Mouse (Mus musculus) heart, embryonic 15.5 days (tissue): ENCODE measurements at regions not wholly inside any gene's neighbourhood (a gene's known extent, or its start where the extent isn't known, plus 50 kb on each side); places are given as distances from the start of the nearest gene placed in this dataset.

Experiments used
- ATAC-seq: fragments of 200-750 bp; cut with Nextera tagmentation; replicated peaks from 2 replicates; pipeline ENCODE4 v1.8.0; 2017; ENCODE audit warnings: low read depth, moderate TSS enrichment; ENCODE audit not compliant: insufficient number of reproducible peaks, insufficient read depth, low FRiP score
- H3K27ac ChIP-seq: fragments of 300-500 bp; sonication (generic); 2 replicates; pipeline ENCODE4 v1.5.1; 2015; ENCODE audit warnings: mild to moderate bottlenecking, inconsistent platforms
- H3K27me3 ChIP-seq: fragments of 300-500 bp; sonication (generic); 2 replicates; pipeline ENCODE4 v1.6.1; 2015; ENCODE audit warnings: inconsistent platforms
- H3K36me3 ChIP-seq: fragments of 300-500 bp; sonication (generic); 2 replicates; pipeline ENCODE4 v1.6.1; 2015; ENCODE audit warnings: mild to moderate bottlenecking, inconsistent platforms
- H3K4me1 ChIP-seq: fragments of 300-500 bp; sonication (generic); replicated peaks from 2 replicates; pipeline ENCODE4 v1.6.1; 2015; ENCODE audit warnings: inconsistent platforms
- H3K4me2 ChIP-seq: fragments of 300-500 bp; sonication (generic); 2 replicates; pipeline ENCODE4 v1.6.1; 2015; ENCODE audit warnings: inconsistent platforms, mild to moderate bottlenecking, moderate library complexity
- H3K4me3 ChIP-seq: fragments of 300-500 bp; sonication (generic); 2 replicates; pipeline ENCODE4 v1.5.1; 2015; ENCODE audit warnings: mild to moderate bottlenecking, inconsistent platforms
- H3K9ac ChIP-seq: fragments of 300-500 bp; sonication (generic); 2 replicates; pipeline ENCODE4 v1.6.1; 2015; ENCODE audit warnings: mild to moderate bottlenecking, inconsistent platforms
- H3K9me3 ChIP-seq: fragments of 300-500 bp; sonication (generic); replicated peaks from 2 replicates; pipeline ENCODE4 v1.6.1; 2016; ENCODE audit warnings: inconsistent platforms
- WGBS: fragments of 180-500 bp; shearing (Covaris S2); methylation state at CpG from one replicate; pipeline ENCODE4 v1.1.7; 2015; ENCODE audit warnings: mixed read lengths; 5-methylcytosine and 5-hydroxymethylcytosine counted together

- Histone ChIP-seq H3K27ac (no peak overlapping the region), H3K9me3 (no peaks in the 10 kb centered on the region), H3K4me1 (no peaks in the 10 kb centered on the region), H3K4me3 (no peak overlapping the region), H3K4me2 (no peak overlapping the region), H3K9ac (no peak overlapping the region), H3K27me3 (peaks cover 12% of the 10 kb centered on the region), H3K36me3 (no peaks in the 10 kb centered on the region)
- ATAC-seq, result no peak
- WGBS, result 60% methylated on average over 16 of the region's 16 CpGs
Observed at GRCm38 (mm10) chr8:88939071-88939746, 104.8 kb downstream of the Sall1 start.

GRCm38 (mm10) chr8:88934708-88935107 lies 109.3 kb downstream of the Sall1 start:
- no peak overlapping the region for H3K4me2 ChIP-seq

GRCm38 (mm10) chr8:88931050-88931449 lies 112.9 kb downstream of the Sall1 start:
- Histone ChIP-seq H3K4me1 (peaks cover 5% of the 10 kb centered on the region), H3K27ac (no peak overlapping the region), H3K36me3 (no peaks in the 10 kb centered on the region), H3K9me3 (no peaks in the 10 kb centered on the region), H3K4me3 (no peak overlapping the region), H3K4me2 (no peak overlapping the region), H3K9ac (no peak overlapping the region), H3K27me3 (peaks cover 16% of the 10 kb centered on the region)
- ATAC-seq, result no peak
- 65% methylated on average over 5 of the region's 5 CpGs for WGBS

More at GRCm38 (mm10) chr8:88934708-88935107, 109.3 kb downstream of the Sall1 start:
- Histone ChIP-seq H3K36me3 (no peaks in the 10 kb centered on the region), H3K27ac (no peak overlapping the region), H3K4me1 (peaks cover 5% of the 10 kb centered on the region), H3K9ac (no peak overlapping the region), H3K4me3 (no peak overlapping the region), H3K27me3 (peaks cover 22% of the 10 kb centered on the region), H3K9me3 (no peaks in the 10 kb centered on the region)
- WGBS, result 86% methylated on average over 5 of the region's 5 CpGs
- ATAC-seq, result no peak

- H3K36me3 ChIP-seq, result no peaks in the 10 kb centered on the region
- WGBS, result 12% methylated on average over 2 of the region's 2 CpGs
- no peak overlapping the region for H3K9ac ChIP-seq
- no peak for ATAC-seq
- no peak overlapping the region for H3K4me3 ChIP-seq
- H3K9me3 ChIP-seq, result no peaks in the 10 kb centered on the region
- H3K27me3 ChIP-seq, result peaks cover 18% of the 10 kb centered on the region
- H3K4me1 ChIP-seq, result peaks cover 5% of the 10 kb centered on the region
- no peak overlapping the region for H3K4me2 ChIP-seq
- no peak overlapping the region for H3K27ac ChIP-seq
Observed at GRCm38 (mm10) chr8:88930370-88930769, 113.6 kb downstream of the Sall1 start.

- Histone ChIP-seq H3K36me3 (no peaks in the 10 kb centered on the region), H3K27ac (no peak overlapping the region), H3K9ac (no peak overlapping the region), H3K27me3 (peaks cover 28% of the 10 kb centered on the region), H3K4me1 (peaks cover 5% of the 10 kb centered on the region), H3K9me3 (no peaks in the 10 kb centered on the region), H3K4me2 (no peak overlapping the region), H3K4me3 (no peak overlapping the region)
- WGBS, result 50% methylated on average over 7 of the region's 7 CpGs
- no peak for ATAC-seq
Observed at GRCm38 (mm10) chr8:88928675-88929377, 115.1 kb downstream of the Sall1 start.

- peak overlapping the region; percentile 65 for H3K27ac ChIP-seq
Observed at GRCm38 (mm10) chr8:88922840-88923239, 121.1 kb downstream of the Sall1 start.

GRCm38 (mm10) chr8:88921967-88922366 lies 122.0 kb downstream of the Sall1 start:
- H3K4me2 ChIP-seq, result no peak overlapping the region

More at GRCm38 (mm10) chr8:88922840-88923239, 121.1 kb downstream of the Sall1 start:
- WGBS, result 40% methylated on average over 7 of the region's 7 CpGs
- H3K9me3 ChIP-seq, result no peaks in the 10 kb centered on the region
- no peak overlapping the region for H3K9ac ChIP-seq
- peaks cover 14% of the 10 kb centered on the region; the same call in 1 of the 2 replicates for H3K4me1 ChIP-seq
- H3K36me3 ChIP-seq, result no peaks in the 10 kb centered on the region
- H3K4me3 ChIP-seq, result no peak overlapping the region
- peak; percentile 71 for ATAC-seq
- no peak overlapping the region for H3K4me2 ChIP-seq
- H3K27me3 ChIP-seq, result peaks cover 49% of the 10 kb centered on the region

GRCm38 (mm10) chr8:88919282-88919681 lies 124.7 kb downstream of the Sall1 start:
- Histone ChIP-seq H3K4me3 (no peak overlapping the region), H3K36me3 (no peaks in the 10 kb centered on the region), H3K27me3 (peaks cover 69% of the 10 kb centered on the region), H3K4me1 (peaks cover 20% of the 10 kb centered on the region; the same call in 1 of the 2 replicates), H3K4me2 (no peak overlapping the region), H3K9ac (no peak overlapping the region), H3K27ac (no peak overlapping the region), H3K9me3 (no peaks in the 10 kb centered on the region)
- 83% methylated on average over 4 of the region's 4 CpGs for WGBS
- ATAC-seq, result no peak

More at GRCm38 (mm10) chr8:88921967-88922366, 122.0 kb downstream of the Sall1 start:
- WGBS, result 31% methylated on average over 4 of the region's 4 CpGs
- Histone ChIP-seq H3K9ac (no peak overlapping the region), H3K9me3 (no peaks in the 10 kb centered on the region), H3K4me1 (peaks cover 14% of the 10 kb centered on the region; the same call in 1 of the 2 replicates), H3K36me3 (no peaks in the 10 kb centered on the region), H3K4me3 (no peak overlapping the region), H3K27ac (peak overlapping the region; percentile 65), H3K27me3 (peaks cover 58% of the 10 kb centered on the region)
- peak; percentile 68 for ATAC-seq

- WGBS, result 23% methylated on average over 4 of the region's 4 CpGs
- H3K9ac ChIP-seq, result no peak overlapping the region
- H3K4me1 ChIP-seq, result peaks cover 6% of the 10 kb centered on the region; the same call in 1 of the 2 replicates
- no peaks in the 10 kb centered on the region for H3K36me3 ChIP-seq
- no peak overlapping the region for H3K4me2 ChIP-seq
- peaks cover 87% of the 10 kb centered on the region for H3K27me3 ChIP-seq
- H3K4me3 ChIP-seq, result no peak overlapping the region
- no peaks in the 10 kb centered on the region for H3K9me3 ChIP-seq
- H3K27ac ChIP-seq, result no peak overlapping the region
- ATAC-seq, result peak; percentile 48
Observed at GRCm38 (mm10) chr8:88916064-88916463, 127.9 kb downstream of the Sall1 start.

- Histone ChIP-seq H3K36me3 (no peaks in the 10 kb centered on the region), H3K9me3 (no peaks in the 10 kb centered on the region), H3K27ac (no peak overlapping the region), H3K4me3 (no peak overlapping the region), H3K4me1 (peaks cover 6% of the 10 kb centered on the region; the same call in 1 of the 2 replicates), H3K27me3 (peaks cover 90% of the 10 kb centered on the region), H3K4me2 (no peak overlapping the region), H3K9ac (no peak overlapping the region)
- 79% methylated on average over 6 of the region's 6 CpGs for WGBS
- no peak for ATAC-seq
Observed at GRCm38 (mm10) chr8:88914657-88915056, 129.3 kb downstream of the Sall1 start.

- H3K4me1 ChIP-seq, result peaks cover 6% of the 10 kb centered on the region; the same call in 1 of the 2 replicates
- no peaks in the 10 kb centered on the region for H3K9me3 ChIP-seq
- H3K4me3 ChIP-seq, result no peak overlapping the region
- H3K9ac ChIP-seq, result no peak overlapping the region
- ATAC-seq, result no peak
- no peaks in the 10 kb centered on the region for H3K36me3 ChIP-seq
- H3K27me3 ChIP-seq, result peaks cover 91% of the 10 kb centered on the region
- H3K4me2 ChIP-seq, result no peak overlapping the region
- 65% methylated on average over 6 of the region's 6 CpGs for WGBS
- no peak overlapping the region for H3K27ac ChIP-seq
Observed at GRCm38 (mm10) chr8:88914190-88914589, 129.8 kb downstream of the Sall1 start.
